Mouse (Mus musculus) cerebellum, adult 2 months (tissue): ENCODE data around the gene Elfn1.

Experiments used
- CTCF ChIP-seq: fragments of 200-500 bp; IDR thresholded peaks from 2 replicates; pipeline ENCODE4 v1.5.1; 2011; ENCODE audit warnings: low read depth, mild to moderate bottlenecking, control low read depth, low read length, moderate library complexity, borderline replicate concordance; ENCODE audit not compliant: insufficient read depth
- POLR2A ChIP-seq: fragments of 200-500 bp; IDR thresholded peaks from 2 replicates; pipeline ENCODE4 v1.6.1; 2011; ENCODE audit warnings: low read length, control low read depth, borderline replicate concordance; ENCODE audit not compliant: insufficient read depth

- no peak for TF ChIP-seq POLR2A
- no peak for TF ChIP-seq CTCF
Observed at GRCm38 (mm10) chr5:140016896-140017295, 109.2 kb downstream of the Elfn1 start.
